Mouse (Mus musculus) forebrain, embryonic 10.5 days (tissue): ENCODE results near the gene Prss33. TPM values are rescaled to one million over a fixed set of nuclear protein-coding genes. Genes with fewer than 3 reads are reported as not detected.

ENCODE experiments used
- DNase-seq: peaks from one replicate; pipeline ENCODE4 v3.0.0-alpha.2; 2017; ENCODE audit warnings: low spot score; ENCODE audit errors: extremely low spot score
- H3K27ac ChIP-seq: fragments of 300-500 bp; sonication (generic); 2 replicates; pipeline ENCODE4 v1.5.1; 2016; ENCODE audit warnings: mild to moderate bottlenecking
- H3K27me3 ChIP-seq: fragments of 300-500 bp; sonication (generic); 2 replicates; pipeline ENCODE4 v1.6.1; 2016; ENCODE audit warnings: mild to moderate bottlenecking; ENCODE audit not compliant: poor library complexity, severe bottlenecking
- H3K36me3 ChIP-seq: fragments of 300-500 bp; sonication (generic); replicated peaks from 2 replicates; pipeline ENCODE4 v1.6.1; 2016; ENCODE audit warnings: mild to moderate bottlenecking, moderate library complexity
- H3K4me1 ChIP-seq: fragments of 300-500 bp; sonication (generic); 2 replicates; pipeline ENCODE4 v1.6.1; 2016
- H3K4me3 ChIP-seq: fragments of 300-500 bp; sonication (generic); 2 replicates; pipeline ENCODE4 v1.5.1; 2016; ENCODE audit warnings: mild to moderate bottlenecking, moderate library complexity
- H3K9me3 ChIP-seq: fragments of 300-500 bp; sonication (generic); 2 replicates; pipeline ENCODE4 v1.6.1; 2016; ENCODE audit warnings: mild to moderate bottlenecking, moderate library complexity
- WGBS: fragments of 180-500 bp; shearing (Covaris S2); methylation state at CpG from one replicate; pipeline ENCODE4 v1.1.7; 2016; 5-methylcytosine and 5-hydroxymethylcytosine counted together
- polyA plus RNA-seq: library from polyadenylated mRNA; unstranded; fragments of >200 nt; fragmentation: Nextera tagmentation; extraction: Ambion mirVana; gene quantifications from 2 replicates; pipeline ENCODE4 v1.2.1, GENCODE M21; 2016

The Prss33 gene
- polyA plus RNA-seq, 1 experiment from 2014 or later = not detected

DNA sequence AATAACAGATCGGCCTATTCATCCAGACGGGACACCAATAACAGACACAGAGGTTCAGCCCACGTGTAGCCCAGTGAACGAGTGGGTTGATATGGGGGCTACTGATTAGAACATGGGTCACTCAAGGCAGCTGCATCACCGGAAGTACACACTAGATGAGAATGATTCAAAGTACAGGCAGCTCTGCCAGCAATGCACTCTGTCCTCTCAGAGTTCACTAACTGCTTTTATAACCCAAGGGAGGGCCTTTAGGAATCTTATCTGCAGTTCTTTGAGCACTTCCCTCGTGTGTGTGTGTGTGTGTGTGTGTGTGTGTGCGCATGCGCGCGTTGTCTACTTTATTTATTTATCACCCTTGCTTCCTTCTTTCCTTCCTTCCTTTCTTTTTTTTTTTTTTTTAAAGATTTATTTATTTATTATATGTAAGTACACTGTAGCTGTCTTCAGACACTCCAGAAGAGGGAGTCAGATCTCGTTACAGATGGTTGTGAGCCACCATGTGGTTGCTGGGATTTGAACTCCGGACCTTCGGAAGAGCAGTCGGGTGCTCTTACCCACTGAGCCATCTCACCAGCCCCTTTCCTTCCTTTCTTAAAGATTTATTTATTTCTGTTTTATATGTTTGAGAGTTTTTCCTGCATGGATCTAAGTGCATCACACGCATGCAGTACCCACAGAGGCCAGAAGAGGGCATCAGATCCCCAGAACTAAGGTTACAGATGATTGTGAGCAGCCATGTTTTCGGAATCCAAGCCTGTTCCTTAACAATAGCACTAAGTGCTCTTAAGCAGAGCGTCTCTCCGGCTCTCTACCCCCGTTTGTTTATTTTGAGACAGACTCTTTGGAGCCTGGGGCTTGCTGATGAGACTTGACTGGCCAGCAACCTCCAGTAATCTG is 15.2 kb upstream of the Prss33 start:
- no peak overlapping the region for H3K4me3 ChIP-seq
- H3K27ac ChIP-seq = peak overlapping the region; percentile 17
- no peaks in the 10 kb centered on the region for H3K27me3 ChIP-seq
- WGBS = 67% methylated on average over 18 of the region's 19 CpGs
- DNase-seq = peak; percentile 72
- H3K9me3 ChIP-seq = no peaks in the 10 kb centered on the region
- no peaks in the 10 kb centered on the region for H3K36me3 ChIP-seq
- H3K4me1 ChIP-seq = no peaks in the 10 kb centered on the region

DNA sequence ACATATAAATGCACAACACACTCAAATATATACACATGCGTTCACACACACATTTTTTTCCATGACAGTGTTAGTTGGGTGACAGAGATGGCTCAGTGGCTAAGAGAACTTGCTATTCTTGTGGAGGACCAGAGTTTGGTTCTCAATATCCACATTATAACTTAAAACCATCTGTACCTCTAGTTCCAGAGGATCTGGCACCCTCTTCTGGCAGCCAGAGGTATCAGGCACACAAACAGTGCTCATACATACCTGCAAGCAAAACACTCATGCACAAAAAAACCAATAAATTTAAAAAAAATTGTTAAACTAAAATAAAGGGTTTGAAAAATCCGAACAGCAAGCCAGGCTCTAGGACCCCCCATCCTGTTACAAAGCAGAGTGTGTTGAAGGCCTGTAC is 14.2 kb upstream of the Prss33 start:
- H3K9me3 ChIP-seq = no peaks in the 10 kb centered on the region
- WGBS = 61% methylated on average over 2 of the region's 2 CpGs
- DNase-seq = no peak

DNA sequence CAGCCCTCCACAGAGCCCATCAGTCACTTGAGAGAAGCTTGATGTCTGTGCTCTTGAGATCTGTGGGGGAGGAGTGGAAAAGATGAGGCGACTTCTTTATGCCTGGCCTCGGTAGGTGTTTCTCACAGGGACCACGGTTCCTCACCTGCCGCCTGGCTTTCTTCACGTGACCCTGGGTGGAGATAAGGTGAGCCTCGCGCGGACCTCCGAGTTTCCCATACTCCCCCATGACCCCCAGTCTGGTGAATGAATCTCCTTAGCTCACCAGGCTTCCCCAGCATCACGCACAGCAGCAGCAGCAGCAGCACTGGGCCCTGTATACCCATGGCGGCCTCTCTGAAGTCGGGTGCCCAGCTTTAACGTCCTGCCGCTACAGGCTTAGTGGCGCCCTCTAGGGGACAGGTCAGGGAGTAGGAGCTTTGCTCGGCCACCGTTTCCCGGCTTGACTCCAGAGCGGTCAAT is 8.0 kb upstream of the Prss33 start, which contains the start of the genes Prss32 and Prss41:
TSS of gene Prss32 (plus strand) at position 44 of the 462 bp plus-strand sequence.
TSS of gene Prss41 (minus strand) at position 361 of the 462 bp plus-strand sequence.
- no peaks in the 10 kb centered on the region for H3K9me3 ChIP-seq
- WGBS = 14% methylated on average over 19 of the region's 19 CpGs
- H3K27me3 ChIP-seq = peaks cover 17% of the 10 kb centered on the region
- H3K4me1 ChIP-seq = peaks cover 12% of the 10 kb centered on the region
- H3K4me3 ChIP-seq = peak within 1 kb of the TSS; percentile 47
- DNase-seq = peak; percentile 63
- H3K36me3 ChIP-seq = no peaks in the 10 kb centered on the region
- peak within 1 kb of the TSS; percentile 57; the same call in 1 of the 2 replicates for H3K27ac ChIP-seq

More for the DNA sequence above, 14.2 kb upstream of the Prss33 start:
- no peaks in the 10 kb centered on the region for H3K4me1 ChIP-seq
- no peaks in the 10 kb centered on the region for H3K36me3 ChIP-seq
- peaks cover under 1% of the 10 kb centered on the region; the same call in 1 of the 2 replicates for H3K27me3 ChIP-seq
- no peak overlapping the region for H3K27ac ChIP-seq
- no peak overlapping the region for H3K4me3 ChIP-seq

DNA sequence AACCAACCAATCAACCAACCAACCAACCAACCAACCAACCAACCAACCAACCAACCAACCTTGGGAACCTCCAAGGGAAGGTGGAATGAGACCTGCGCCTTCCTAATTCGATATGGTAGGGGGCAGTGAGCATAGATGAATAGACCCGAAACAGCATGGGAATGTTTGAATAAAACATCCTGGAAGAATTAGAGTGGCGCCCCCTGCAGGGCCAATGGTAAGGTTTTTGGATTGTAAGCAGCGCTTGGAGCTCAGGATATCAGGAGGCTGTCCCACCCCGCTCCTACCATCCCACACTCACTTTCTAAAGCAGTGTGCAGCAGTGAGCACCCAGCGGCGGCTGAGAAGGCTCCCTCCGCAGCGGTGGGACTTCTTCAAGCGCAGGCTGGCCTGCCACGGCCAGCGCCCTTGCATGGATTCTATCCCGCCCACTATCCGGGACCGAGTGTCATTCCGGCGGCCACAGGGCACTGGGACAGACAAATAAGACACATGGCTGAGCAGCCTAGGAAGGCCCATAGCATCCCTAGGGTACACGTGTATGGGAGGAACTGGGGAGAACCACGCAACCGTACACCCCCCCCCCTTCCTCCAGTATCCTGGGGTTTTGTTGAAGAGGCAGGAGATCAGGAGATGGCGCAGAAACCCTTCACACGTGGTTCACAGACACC is 7.4 kb upstream of the Prss33 start:
- no peak for DNase-seq

DNA sequence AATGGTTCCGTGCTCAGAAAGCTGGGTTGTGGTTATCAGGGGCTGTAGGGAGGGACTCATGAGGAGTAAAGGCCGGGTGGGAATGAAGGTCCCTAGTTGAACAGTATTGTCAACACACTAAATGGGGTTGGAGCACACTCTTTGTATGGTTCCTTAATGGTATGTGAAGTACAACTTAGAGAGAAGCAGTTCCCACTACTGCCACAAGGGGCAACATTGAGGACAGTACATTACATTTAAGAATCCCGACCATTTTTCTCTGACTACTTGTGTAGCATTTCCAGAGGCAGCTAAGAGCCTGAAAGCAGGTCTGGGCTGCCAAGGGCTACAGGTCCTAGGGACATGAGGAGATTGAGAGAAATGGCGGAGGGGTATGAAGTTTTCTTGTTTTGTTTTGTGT is 5.3 kb upstream of the Prss33 start:
- 29% methylated on average over 4 of the region's 4 CpGs for WGBS
- H3K27me3 ChIP-seq = peaks cover 17% of the 10 kb centered on the region

More for the DNA sequence above, 7.4 kb upstream of the Prss33 start:
- Histone ChIP-seq H3K27ac (peak overlapping the region; percentile 57; the same call in 1 of the 2 replicates), H3K4me3 (peak overlapping the region; percentile 47), H3K4me1 (peaks cover 12% of the 10 kb centered on the region), H3K27me3 (peaks cover 17% of the 10 kb centered on the region), H3K9me3 (no peaks in the 10 kb centered on the region), H3K36me3 (no peaks in the 10 kb centered on the region)
- 44% methylated on average over 23 of the region's 23 CpGs for WGBS

DNA sequence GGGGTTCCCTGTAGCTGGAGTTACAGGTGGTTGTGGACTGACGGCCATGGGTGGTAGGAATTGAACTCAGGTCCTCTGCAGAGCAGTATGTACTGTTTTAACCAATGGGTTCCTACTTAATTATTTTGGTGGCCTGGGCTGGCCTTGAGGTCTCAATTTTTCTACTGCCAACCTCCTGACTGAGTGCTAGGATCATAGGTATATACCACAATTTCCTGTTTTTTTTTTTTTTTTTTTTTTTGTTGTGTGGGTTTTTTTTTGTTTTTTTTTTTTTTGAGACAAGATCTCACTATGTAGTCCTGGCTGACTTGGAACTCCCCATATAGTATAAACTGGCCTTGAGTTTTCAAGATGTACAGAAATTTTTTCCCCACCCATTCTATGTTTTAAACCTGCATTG is 4.7 kb downstream of the Prss33 start:
- H3K36me3 ChIP-seq = peaks cover 14% of the 10 kb centered on the region
- H3K27ac ChIP-seq = no peak overlapping the region
- 98% methylated on average over 1 of the region's 1 CpGs for WGBS

More for the DNA sequence above, 5.3 kb upstream of the Prss33 start:
- Histone ChIP-seq H3K4me1 (peaks cover 14% of the 10 kb centered on the region), H3K4me3 (no peak overlapping the region), H3K27ac (no peak overlapping the region), H3K36me3 (no peaks in the 10 kb centered on the region), H3K9me3 (no peaks in the 10 kb centered on the region)
- peak; percentile 55 for DNase-seq

DNA sequence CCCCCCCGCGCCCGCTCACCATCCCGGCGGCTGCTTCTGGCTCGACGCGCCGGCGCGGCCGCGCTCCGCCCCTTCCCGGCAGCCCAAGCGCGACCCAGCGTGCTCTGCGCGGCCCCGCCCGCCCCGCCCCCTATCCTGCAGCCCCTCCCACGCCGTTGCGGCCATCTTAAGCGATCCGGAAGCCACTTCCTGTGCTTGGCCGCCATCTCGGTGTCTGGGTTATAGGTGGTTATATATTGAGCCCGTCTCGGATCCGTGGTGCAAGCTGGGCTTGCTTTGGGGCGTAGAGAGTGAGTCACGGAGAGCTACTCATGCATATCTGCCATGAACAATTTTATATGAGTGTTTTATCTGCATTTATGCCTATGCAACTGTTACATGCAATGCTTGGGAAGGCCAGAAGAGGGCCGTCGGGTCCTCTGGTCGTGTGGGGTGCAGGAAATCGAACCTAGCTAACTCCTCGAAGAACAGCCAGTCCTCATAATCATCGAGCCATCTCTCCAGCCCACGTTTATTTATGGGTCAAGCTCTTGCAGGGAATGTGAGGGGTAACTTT is 6.7 kb downstream of the Prss33 start, which contains the start of gene Elob:
TSS of gene Elob (minus strand) at position 73 of the 556 bp plus-strand sequence.
- Histone ChIP-seq H3K36me3 (peaks cover 35% of the 10 kb centered on the region), H3K27me3 (peaks cover 24% of the 10 kb centered on the region), H3K4me1 (peaks cover 29% of the 10 kb centered on the region), H3K4me3 (peak within 1 kb of the TSS; percentile 89), H3K27ac (peak within 1 kb of the TSS; percentile 93), H3K9me3 (no peaks in the 10 kb centered on the region)
- DNase-seq = peak; percentile 91
- under 1% methylated on average over 40 of the region's 42 CpGs for WGBS

More for the DNA sequence above, 4.7 kb downstream of the Prss33 start:
- Histone ChIP-seq H3K27me3 (peaks cover 34% of the 10 kb centered on the region), H3K4me1 (peaks cover 30% of the 10 kb centered on the region), H3K4me3 (no peak overlapping the region), H3K9me3 (no peaks in the 10 kb centered on the region)
- DNase-seq = no peak

DNA sequence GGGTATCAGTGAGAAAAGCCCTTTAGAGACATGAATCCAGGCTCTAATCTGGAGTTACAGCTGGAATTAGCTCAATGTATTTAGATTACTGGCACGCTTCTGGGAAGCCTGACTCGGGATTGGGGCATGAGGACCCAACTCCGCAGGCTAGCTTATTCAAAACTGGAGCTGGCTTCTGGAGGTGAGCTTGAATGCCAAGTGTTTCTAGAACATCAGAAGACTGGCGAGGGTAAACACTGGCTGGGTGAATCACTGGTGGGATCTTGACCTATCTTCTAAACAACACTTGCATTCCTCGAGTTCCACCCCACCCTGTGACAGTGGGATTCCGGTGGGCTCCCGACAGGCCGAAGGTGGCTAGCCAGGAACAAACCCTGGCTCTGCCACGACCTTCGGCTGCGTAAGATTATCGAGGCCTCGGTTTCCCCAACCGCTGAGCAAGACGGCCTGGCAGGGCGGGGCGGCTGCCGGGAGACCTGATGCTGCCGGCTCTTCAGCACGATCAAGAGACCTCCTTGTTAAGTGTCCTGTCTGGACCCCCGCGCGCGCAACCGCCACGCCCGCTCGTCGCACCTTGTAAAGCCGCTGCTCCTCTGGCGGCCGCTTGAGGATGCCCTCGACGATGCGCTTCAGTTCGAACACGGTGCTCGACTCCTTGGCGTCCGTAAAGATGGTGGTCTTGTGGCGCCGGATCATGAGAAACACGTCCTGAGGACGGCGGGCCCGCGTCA is 7.4 kb downstream of the Prss33 start:
- H3K4me3 ChIP-seq = peak overlapping the region; percentile 89
- peaks cover 16% of the 10 kb centered on the region for H3K27me3 ChIP-seq
- H3K27ac ChIP-seq = peak overlapping the region; percentile 93
- DNase-seq = no peak
- H3K36me3 ChIP-seq = peaks cover 42% of the 10 kb centered on the region
- H3K9me3 ChIP-seq = no peaks in the 10 kb centered on the region
- WGBS = under 1% methylated on average over 47 of the region's 47 CpGs
- H3K4me1 ChIP-seq = peaks cover 29% of the 10 kb centered on the region

DNA sequence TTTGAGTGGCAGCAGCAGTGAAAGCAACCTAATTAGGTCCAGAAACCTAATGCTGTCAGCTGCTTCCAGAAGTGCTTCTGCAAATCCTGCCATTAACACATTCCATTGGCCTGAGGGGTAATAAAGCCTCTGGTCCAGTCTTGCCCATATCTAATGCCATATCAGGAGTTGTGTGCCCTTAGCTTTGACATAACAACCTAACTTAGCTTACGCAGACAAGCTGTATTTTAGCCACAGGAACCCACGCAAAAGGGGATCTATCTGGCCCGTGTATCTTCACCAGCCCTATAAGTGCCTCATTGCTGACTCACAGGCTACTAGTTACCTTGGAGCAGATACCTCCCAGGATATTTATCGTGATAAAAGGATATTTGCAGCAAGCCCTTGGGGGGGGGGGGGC is 10.3 kb downstream of the Prss33 start:
- DNase-seq = no peak
- peaks cover 29% of the 10 kb centered on the region for H3K4me1 ChIP-seq
- no peak overlapping the region; the same call in 1 of the 2 replicates for H3K4me3 ChIP-seq
- 93% methylated on average over 4 of the region's 4 CpGs for WGBS
- H3K36me3 ChIP-seq = peaks cover 70% of the 10 kb centered on the region
- H3K27me3 ChIP-seq = 0 out of 2 replicates have a peak, but pooled peaks cover 1% of the 10 kb centered on the region
- peaks cover under 1% of the 10 kb centered on the region; the same call in 1 of the 2 replicates for H3K9me3 ChIP-seq
- no peak overlapping the region for H3K27ac ChIP-seq

DNA sequence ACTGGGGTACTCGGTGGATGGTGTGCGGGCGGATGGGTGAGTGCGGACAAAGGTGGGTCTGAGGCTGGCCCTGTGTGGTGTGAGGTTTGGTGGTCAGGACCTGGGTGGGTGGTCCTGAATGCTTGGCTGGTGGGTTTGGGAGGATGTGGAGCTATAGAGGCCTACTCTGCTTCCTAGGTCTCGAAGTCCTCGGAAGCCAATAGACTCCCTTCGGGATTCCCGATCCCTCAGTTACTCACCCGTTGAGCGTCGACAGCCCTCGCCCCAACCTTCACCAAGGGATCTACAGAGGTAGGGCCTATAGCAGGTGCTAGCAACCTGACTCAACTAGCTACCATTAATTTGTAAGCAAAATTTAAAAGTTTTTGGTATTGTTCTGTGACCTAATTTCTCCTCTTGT is 12.2 kb downstream of the Prss33 start:
- H3K27ac ChIP-seq = no peak overlapping the region
- 93% methylated on average over 12 of the region's 12 CpGs for WGBS
- H3K4me1 ChIP-seq = peaks cover 23% of the 10 kb centered on the region
- H3K36me3 ChIP-seq = peaks cover 90% of the 10 kb centered on the region
- H3K27me3 ChIP-seq = no peaks in the 10 kb centered on the region
- DNase-seq = no peak
- H3K9me3 ChIP-seq = peaks cover 21% of the 10 kb centered on the region
- H3K4me3 ChIP-seq = no peak overlapping the region; the same call in 1 of the 2 replicates

DNA sequence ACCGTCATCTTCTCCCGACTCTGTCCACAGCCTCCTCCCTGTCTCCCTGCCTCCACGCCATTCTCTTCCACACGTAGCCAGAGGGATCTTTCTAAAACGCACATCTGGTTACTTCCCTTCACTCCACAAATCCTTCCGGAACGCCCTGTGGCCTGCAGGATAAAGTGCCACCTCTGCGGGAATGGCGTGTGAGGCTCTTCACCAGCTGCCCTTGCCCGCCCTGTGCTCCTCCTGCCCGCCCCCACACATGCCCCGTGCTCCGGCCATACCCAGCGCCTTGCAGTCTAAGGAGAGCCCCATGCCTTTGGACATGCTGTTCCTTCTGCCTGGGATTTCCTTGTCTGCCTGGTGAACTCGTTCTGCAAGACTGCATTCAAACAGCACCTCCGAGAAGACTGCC is 12.8 kb downstream of the Prss33 start:
- Histone ChIP-seq H3K4me1 (peaks cover 18% of the 10 kb centered on the region), H3K27me3 (no peaks in the 10 kb centered on the region), H3K27ac (no peak overlapping the region), H3K4me3 (no peak overlapping the region), H3K9me3 (peaks cover 27% of the 10 kb centered on the region), H3K36me3 (peaks cover 96% of the 10 kb centered on the region)
- DNase-seq = no peak
- 88% methylated on average over 16 of the region's 16 CpGs for WGBS

DNA sequence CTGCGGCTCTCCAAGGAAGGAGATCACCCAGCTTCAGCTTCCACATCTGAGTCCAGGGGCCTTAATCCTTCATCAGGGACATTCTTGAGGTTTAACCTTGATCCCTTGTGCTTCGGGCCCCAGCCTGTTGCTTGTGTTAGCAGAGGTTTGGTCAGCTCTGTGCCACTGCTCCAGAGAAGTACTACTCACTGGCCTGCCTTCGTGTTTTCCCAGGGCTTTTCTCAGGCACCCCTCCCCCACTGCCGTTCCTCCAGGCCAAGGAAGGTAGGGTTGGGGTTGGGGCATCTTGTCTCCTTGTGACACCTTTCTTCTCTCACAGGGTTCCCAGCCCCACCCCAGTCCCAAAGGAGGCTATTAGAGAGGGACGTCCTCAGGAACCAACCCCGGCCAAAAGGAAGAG is 13.8 kb downstream of the Prss33 start:
- peaks cover 9% of the 10 kb centered on the region for H3K4me1 ChIP-seq
- H3K4me3 ChIP-seq = no peak overlapping the region
- WGBS = 83% methylated on average over 6 of the region's 6 CpGs
- peaks cover 100% of the 10 kb centered on the region for H3K36me3 ChIP-seq
- no peak for DNase-seq
- H3K9me3 ChIP-seq = peaks cover 35% of the 10 kb centered on the region
- no peaks in the 10 kb centered on the region for H3K27me3 ChIP-seq
- H3K27ac ChIP-seq = no peak overlapping the region
